Mouse (Mus musculus): ENCODE measurements around the gene Cant1.

GRCm38 (mm10) chr11:118409106-118410072, 9.5 kb downstream of the Cant1 start:
- TF ChIP-seq MAFK (IDR thresholded peaks at IDR 0.05; ENCODE audit: insufficient read depth, low read depth, low read length): no peak
- TF ChIP-seq ZNF384 (IDR thresholded peaks at IDR 0.05; ENCODE audit: low read depth, low read length): no peak
- TF ChIP-seq HCFC1 (IDR thresholded peaks at IDR 0.05; ENCODE audit: borderline replicate concordance, insufficient read depth, low read length): no peak
- TF ChIP-seq CHD2 (IDR thresholded peaks at IDR 0.05; ENCODE audit: low read depth, low read length): no peak
